Mouse (Mus musculus) liver, adult 2 months (tissue): Measurements from ENCODE around the gene Hoxd4.

Experiments used
- CTCF ChIP-seq: fragments of 200-500 bp; IDR thresholded peaks from 2 replicates; pipeline ENCODE4 v1.5.1; 2011; ENCODE audit warnings: low read depth, low read length, control low read depth
- POLR2A ChIP-seq: fragments of 200-500 bp; IDR thresholded peaks from 2 replicates; pipeline ENCODE4 v1.6.1; 2011; ENCODE audit warnings: low read length, control low read depth; ENCODE audit not compliant: insufficient read depth; ENCODE audit errors: extremely low read depth

GRCm38 (mm10) chr2:74681594-74682531, 29.9 kb upstream of the Hoxd4 start:
- TF ChIP-seq CTCF (no peak), POLR2A (no peak)
